Mouse (Mus musculus) liver, adult 2 months (tissue): ENCODE results near the gene Map2k4. TPM values are rescaled to one million over a fixed set of nuclear protein-coding genes. Genes with fewer than 3 reads are reported as not detected.

Experiments
- DNase-seq: peaks from one replicate; pipeline ENCODE4 v3.0.0-alpha.2; 2011; ENCODE audit warnings: low read depth, low spot score; ENCODE audit errors: extremely low read depth
- H3K27ac ChIP-seq: fragments of 200-500 bp; replicated peaks from 2 replicates; pipeline ENCODE4 v1.5.1; 2012; ENCODE audit warnings: low read depth, mild to moderate bottlenecking, control low read depth, inconsistent platforms, low read length; ENCODE audit not compliant: insufficient read depth
- H3K27me3 ChIP-seq: fragments of 200-500 bp; 2 replicates; pipeline ENCODE4 v1.6.1; 2012; ENCODE audit warnings: mild to moderate bottlenecking, moderate library complexity, low read length, inconsistent platforms; ENCODE audit not compliant: control insufficient read depth, insufficient read depth
- H3K36me3 ChIP-seq: fragments of 200-500 bp; 2 replicates; pipeline ENCODE4 v1.6.1; 2012; ENCODE audit warnings: low read length, inconsistent platforms; ENCODE audit not compliant: control insufficient read depth, insufficient read depth
- H3K4me1 ChIP-seq: fragments of 200-500 bp; 2 replicates; pipeline ENCODE4 v1.6.1; 2011; ENCODE audit warnings: low read length; ENCODE audit not compliant: control insufficient read depth, insufficient read depth
- H3K4me3 ChIP-seq: fragments of 200-500 bp; 2 replicates; pipeline ENCODE4 v1.5.1; 2011; ENCODE audit warnings: low read depth, mild to moderate bottlenecking, control low read depth, low read length, moderate library complexity; ENCODE audit not compliant: insufficient read depth
- H3K79me2 ChIP-seq: fragments of 200-500 bp; 2 replicates; pipeline ENCODE4 v1.6.1; 2012; ENCODE audit warnings: inconsistent platforms, mild to moderate bottlenecking, low read length, moderate library complexity; ENCODE audit not compliant: control insufficient read depth, insufficient read depth
- H3K9ac ChIP-seq: fragments of 200-500 bp; 2 replicates; pipeline ENCODE4 v1.6.1; 2012; ENCODE audit warnings: low read depth, mild to moderate bottlenecking, control low read depth, inconsistent platforms, low read length
- CTCF ChIP-seq: fragments of 200-500 bp; IDR thresholded peaks from 2 replicates; pipeline ENCODE4 v1.5.1; 2011; ENCODE audit warnings: low read depth, low read length, control low read depth
- POLR2A ChIP-seq: fragments of 200-500 bp; IDR thresholded peaks from 2 replicates; pipeline ENCODE4 v1.6.1; 2011; ENCODE audit warnings: low read length, control low read depth; ENCODE audit not compliant: insufficient read depth; ENCODE audit errors: extremely low read depth
- WGBS: fragments of 180-500 bp; shearing (Covaris S2); methylation state at CpG from one replicate; pipeline ENCODE4 v1.1.7; 2018; 5-methylcytosine and 5-hydroxymethylcytosine counted together
- polyA plus RNA-seq: library from polyadenylated mRNA; depleted of rRNA; stranded (reverse); fragments of >200 nt; gene quantifications from 2 replicates; pipeline ENCODE4 v1.2.3, GENCODE M21; 2012
- total RNA-seq: library from RNA; depleted of rRNA; stranded (reverse); fragments of >200 nt; gene quantifications from 2 replicates; pipeline ENCODE4 v1.2.3, GENCODE M21; 2014

Gene Map2k4
- total and polyA plus RNA-seq, 2 experiments, result 11.6 to 27.1 TPM

GRCm38 (mm10) chr11:65653932-65654331 is 134.2 kb downstream of the Map2k4 start:
- no peaks in the 10 kb centered on the region for H3K4me1 ChIP-seq

GRCm38 (mm10) chr11:65651426-65651825 is 136.7 kb downstream of the Map2k4 start:
- no peak overlapping the region for H3K27ac ChIP-seq
- no peak overlapping the region for H3K9ac ChIP-seq
- H3K4me3 ChIP-seq, result no peak overlapping the region
- 58% methylated on average over 7 of the region's 7 CpGs for WGBS
- no peaks in the 10 kb centered on the region for H3K4me1 ChIP-seq
- H3K27me3 ChIP-seq, result no peaks in the 10 kb centered on the region
- TF ChIP-seq CTCF (no peak), POLR2A (no peak)
- no peak for DNase-seq
- no peaks in the 10 kb centered on the region for H3K79me2 ChIP-seq
- no peaks in the 10 kb centered on the region for H3K36me3 ChIP-seq

More at GRCm38 (mm10) chr11:65653932-65654331, 134.2 kb downstream of the Map2k4 start:
- TF ChIP-seq CTCF, result no peak
- TF ChIP-seq POLR2A, result no peak
- H3K27ac ChIP-seq, result no peak overlapping the region
- DNase-seq, result no peak
- no peaks in the 10 kb centered on the region for H3K79me2 ChIP-seq
- H3K36me3 ChIP-seq, result no peaks in the 10 kb centered on the region
- H3K27me3 ChIP-seq, result no peaks in the 10 kb centered on the region
- no peak overlapping the region for H3K4me3 ChIP-seq
- no peak overlapping the region for H3K9ac ChIP-seq
- WGBS, result 79% methylated on average over 8 of the region's 8 CpGs

GRCm38 (mm10) chr11:65649956-65650715 is 138.0 kb downstream of the Map2k4 start:
- no peak for TF ChIP-seq CTCF
- no peaks in the 10 kb centered on the region for H3K4me1 ChIP-seq
- no peak overlapping the region for H3K27ac ChIP-seq
- H3K4me3 ChIP-seq, result no peak overlapping the region
- WGBS, result 39% methylated on average over 4 of the region's 4 CpGs
- no peaks in the 10 kb centered on the region for H3K36me3 ChIP-seq
- no peak for DNase-seq
- no peaks in the 10 kb centered on the region for H3K27me3 ChIP-seq
- H3K79me2 ChIP-seq, result no peaks in the 10 kb centered on the region
- H3K9ac ChIP-seq, result no peak overlapping the region

GRCm38 (mm10) chr11:65649469-65649868 is 138.6 kb downstream of the Map2k4 start:
- Histone ChIP-seq H3K27ac (no peak overlapping the region), H3K4me3 (no peak overlapping the region), H3K36me3 (no peaks in the 10 kb centered on the region), H3K79me2 (no peaks in the 10 kb centered on the region), H3K4me1 (no peaks in the 10 kb centered on the region), H3K9ac (no peak overlapping the region), H3K27me3 (no peaks in the 10 kb centered on the region)
- DNase-seq, result no peak
- WGBS, result 64% methylated on average over 4 of the region's 4 CpGs
- TF ChIP-seq CTCF, result no peak
- no peak for TF ChIP-seq POLR2A

GRCm38 (mm10) chr11:65646314-65646713 is 141.8 kb downstream of the Map2k4 start:
- Histone ChIP-seq H3K9ac (no peak overlapping the region), H3K27ac (no peak overlapping the region), H3K36me3 (no peaks in the 10 kb centered on the region), H3K4me1 (no peaks in the 10 kb centered on the region), H3K79me2 (no peaks in the 10 kb centered on the region), H3K27me3 (no peaks in the 10 kb centered on the region), H3K4me3 (no peak overlapping the region)
- TF ChIP-seq POLR2A, result no peak
- no peak for TF ChIP-seq CTCF
- no peak for DNase-seq
- 73% methylated on average over 5 of the region's 5 CpGs for WGBS

- Histone ChIP-seq H3K9ac (no peak overlapping the region), H3K4me3 (no peak overlapping the region), H3K27me3 (no peaks in the 10 kb centered on the region), H3K4me1 (no peaks in the 10 kb centered on the region), H3K36me3 (no peaks in the 10 kb centered on the region), H3K79me2 (no peaks in the 10 kb centered on the region), H3K27ac (no peak overlapping the region)
- no peak for DNase-seq
- TF ChIP-seq POLR2A (no peak), CTCF (no peak)
- WGBS, result 61% methylated on average over 4 of the region's 4 CpGs
Measured at GRCm38 (mm10) chr11:65644539-65644938, 143.6 kb downstream of the Map2k4 start.
